Mouse (Mus musculus) limb, embryonic 14.5 days (tissue): ENCODE results near the gene Aloxe3. TPM values are rescaled to one million over a fixed set of nuclear protein-coding genes. Genes with fewer than 3 reads are reported as not detected.

Source experiments
- ATAC-seq: fragments of 200-750 bp; cut with Nextera tagmentation; 2 replicates; pipeline ENCODE4 v1.8.0; 2017; ENCODE audit warnings: low read depth, moderate number of reproducible peaks, moderate TSS enrichment; ENCODE audit not compliant: low FRiP score
- DNase-seq: peaks from one replicate; pipeline ENCODE4 v3.0.0-alpha.2; 2015; ENCODE audit warnings: low spot score
- H3K27ac ChIP-seq: fragments of 300-500 bp; sonication (generic); replicated peaks from 2 replicates; pipeline ENCODE4 v1.5.1; 2014; ENCODE audit warnings: low read depth, mild to moderate bottlenecking, low read length, moderate library complexity, mixed read lengths
- H3K27me3 ChIP-seq: fragments of 300-500 bp; sonication (generic); 2 replicates; pipeline ENCODE4 v1.6.1; 2014; ENCODE audit warnings: low read length, mixed read lengths; ENCODE audit not compliant: control insufficient read depth, insufficient read depth
- H3K36me3 ChIP-seq: fragments of 300-500 bp; sonication (generic); 2 replicates; pipeline ENCODE4 v1.6.1; 2014; ENCODE audit warnings: mild to moderate bottlenecking, low read length, moderate library complexity, mixed read lengths; ENCODE audit not compliant: control insufficient read depth, insufficient read depth
- H3K4me1 ChIP-seq: fragments of 300-500 bp; sonication (generic); 2 replicates; pipeline ENCODE4 v1.6.1; 2014; ENCODE audit warnings: antibody characterized with exemption, low read length, mixed read lengths; ENCODE audit not compliant: control insufficient read depth, insufficient read depth
- H3K4me2 ChIP-seq: fragments of 300-500 bp; sonication (generic); replicated peaks from 2 replicates; pipeline ENCODE4 v1.6.1; 2014; ENCODE audit warnings: low read depth, mild to moderate bottlenecking, low read length, moderate library complexity; ENCODE audit not compliant: severe bottlenecking
- H3K4me3 ChIP-seq: fragments of 300-500 bp; sonication (generic); replicated peaks from 2 replicates; pipeline ENCODE4 v1.5.1; 2014; ENCODE audit warnings: low read length
- H3K9ac ChIP-seq: fragments of 300-500 bp; sonication (generic); 2 replicates; pipeline ENCODE4 v1.6.1; 2014; ENCODE audit warnings: mild to moderate bottlenecking, low read depth, low read length, moderate library complexity; ENCODE audit not compliant: severe bottlenecking
- H3K9me3 ChIP-seq: fragments of 300-500 bp; sonication (generic); 2 replicates; pipeline ENCODE4 v1.6.1; 2016; ENCODE audit warnings: low read length; ENCODE audit not compliant: control insufficient read depth
- POLR2A ChIP-seq: fragments of 200-500 bp; IDR thresholded peaks from 2 replicates; pipeline ENCODE4 v1.8.0; 2012; ENCODE audit warnings: inconsistent platforms, mild to moderate bottlenecking, moderate library complexity, borderline replicate concordance; ENCODE audit not compliant: insufficient read depth, insufficient read length; ENCODE audit errors: extremely low read depth
- WGBS: fragments of 180-500 bp; shearing (Covaris S2); extraction: QIAGEN DNeasy Blood & Tissue Kit; methylation state at CpG from one replicate; pipeline ENCODE4 v1.1.7; 2014; 5-methylcytosine and 5-hydroxymethylcytosine counted together
- polyA plus RNA-seq, 2 experiments: library from polyadenylated mRNA; depleted of rRNA in 1 of 2; stranded (reverse) in 1 of 2; unstranded in 1 of 2; fragments of >200 nt; fragmentation: Nextera tagmentation in 1 of 2; extraction: Ambion mirVana in 1 of 2; gene quantifications; 2 replicates each; pipeline versions ENCODE4 v1.2.1 to v1.2.3; 2012 to 2014

Aloxe3 gene
- polyA plus RNA-seq, 2 experiments: 1.6 TPM

- no peak overlapping the region for H3K4me2 ChIP-seq
- peaks cover 18% of the 10 kb centered on the region for H3K4me1 ChIP-seq
- no peak for TF ChIP-seq POLR2A
- H3K4me3 ChIP-seq: no peak overlapping the region
- H3K9me3 ChIP-seq: no peaks in the 10 kb centered on the region
- H3K36me3 ChIP-seq: peaks cover under 1% of the 10 kb centered on the region; the same call in 1 of the 2 replicates
- H3K27me3 ChIP-seq: no peaks in the 10 kb centered on the region
- H3K9ac ChIP-seq: no peak overlapping the region
- DNase-seq: no peak
- ATAC-seq: no peak
- no peak overlapping the region for H3K27ac ChIP-seq
- 76% methylated on average over 3 of the region's 3 CpGs for WGBS
These were observed 11.1 kb upstream of the Aloxe3 start for GRCm38 (mm10) chr11:69114621-69115020.

GRCm38 (mm10) chr11:69116843-69117242 lies 8.9 kb upstream of the Aloxe3 start:
- Histone ChIP-seq H3K36me3 (no peaks in the 10 kb centered on the region), H3K9me3 (no peaks in the 10 kb centered on the region), H3K4me1 (peaks cover 27% of the 10 kb centered on the region), H3K27ac (no peak overlapping the region), H3K9ac (no peak overlapping the region), H3K27me3 (no peaks in the 10 kb centered on the region), H3K4me3 (peak overlapping the region; percentile 60; the same call in 1 of the 2 replicates), H3K4me2 (0 out of 2 replicates have a peak overlapping the region, but pooled peaks have one; percentile 82)
- DNase-seq (no peak), ATAC-seq (no peak)
- 52% methylated on average over 5 of the region's 5 CpGs for WGBS
- no peak for TF ChIP-seq POLR2A

GRCm38 (mm10) chr11:69117737-69118695 lies 7.7 kb upstream of the Aloxe3 start:
- H3K27ac ChIP-seq: peak overlapping the region; percentile 39
- H3K36me3 ChIP-seq: no peaks in the 10 kb centered on the region
- DNase-seq (no peak), ATAC-seq (peak; percentile 16; the same call in 1 of the 2 replicates)
- H3K4me2 ChIP-seq: peak overlapping the region; percentile 82
- H3K4me3 ChIP-seq: peak overlapping the region; percentile 60
- WGBS: under 1% methylated on average over 45 of the region's 45 CpGs
- no peaks in the 10 kb centered on the region for H3K9me3 ChIP-seq
- peak overlapping the region; percentile 62 for H3K9ac ChIP-seq
- no peaks in the 10 kb centered on the region for H3K27me3 ChIP-seq
- 0 out of 2 replicates have a peak, but pooled peaks have one; percentile 9 for TF ChIP-seq POLR2A
- peaks cover 22% of the 10 kb centered on the region for H3K4me1 ChIP-seq

GRCm38 (mm10) chr11:69118765-69119164 lies 6.9 kb upstream of the Aloxe3 start:
- peaks cover 22% of the 10 kb centered on the region for H3K4me1 ChIP-seq
- no peak overlapping the region for H3K9ac ChIP-seq
- no peaks in the 10 kb centered on the region for H3K9me3 ChIP-seq
- no peak for TF ChIP-seq POLR2A
- peak overlapping the region; percentile 60 for H3K4me3 ChIP-seq
- 0% methylated on average over 15 of the region's 15 CpGs for WGBS
- no peaks in the 10 kb centered on the region for H3K27me3 ChIP-seq
- no peak overlapping the region for H3K27ac ChIP-seq
- DNase-seq: peak; percentile 94
- H3K36me3 ChIP-seq: no peaks in the 10 kb centered on the region
- peak; percentile 48 for ATAC-seq
- peak overlapping the region; percentile 82 for H3K4me2 ChIP-seq

GRCm38 (mm10) chr11:69119446-69120155 lies 6.1 kb upstream of the Aloxe3 start:
- DNase-seq (no peak), ATAC-seq (no peak)
- H3K4me2 ChIP-seq: peak overlapping the region; percentile 90
- H3K4me1 ChIP-seq: peaks cover 22% of the 10 kb centered on the region
- no peak overlapping the region for H3K27ac ChIP-seq
- no peaks in the 10 kb centered on the region for H3K36me3 ChIP-seq
- H3K9me3 ChIP-seq: no peaks in the 10 kb centered on the region
- H3K4me3 ChIP-seq: peak overlapping the region; percentile 74
- WGBS: 28% methylated on average over 14 of the region's 14 CpGs
- no peak overlapping the region for H3K9ac ChIP-seq
- H3K27me3 ChIP-seq: no peaks in the 10 kb centered on the region
- TF ChIP-seq POLR2A: no peak
